ENCODE assay signal across 18 mouse cellular contexts in genomic region chr7:142665364-142665763, GRCm38 (mm10). TPM values are rescaled to one million over a fixed set of nuclear protein-coding genes. Genes with fewer than 3 reads are reported as not detected.
DNase-seq lines count a peak whose midpoint lies in the region; ATAC-seq and TF ChIP-seq lines count a peak whose summit lies in the region.
"Had no signal": no experiment of that assay in that cellular context is flagged by ENCODE, and none has a peak within 500 bp of the region (broad histone marks: within the 10 kb centered on the region; RNA-seq: fewer than 3 reads in every experiment).

No protein-coding gene starts in this region.

- 60% methylated on average over 5 of the region's 5 CpGs for WGBS in kidney, embryonic 15.5 days
- WGBS in heart, postnatal 0 days = 68% methylated on average over 5 of the region's 5 CpGs
- WGBS in limb, embryonic 14.5 days = 50% methylated on average over 5 of the region's 5 CpGs

- no peak for TF ChIP-seq EP300 in heart, postnatal 0 days (IDR thresholded peaks at IDR 0.05; ENCODE audit: low read depth)

- peaks cover 64% of the 10 kb centered on the region for H3K27me3 ChIP-seq in kidney, embryonic 15.5 days
- H3K27me3 ChIP-seq in heart, postnatal 0 days (ENCODE audit: control insufficient read depth, insufficient read depth, low read length) = peaks cover 56% of the 10 kb centered on the region
- H3K27me3 ChIP-seq in limb, embryonic 14.5 days (ENCODE audit: control insufficient read depth, insufficient read depth, low read length) = peaks cover 44% of the 10 kb centered on the region

- TF ChIP-seq CTCF in heart, postnatal 0 days (IDR thresholded peaks at IDR 0.05; ENCODE audit: low read depth) = no peak

- peaks cover 16% of the 10 kb centered on the region for H3K9me3 ChIP-seq in kidney, embryonic 15.5 days (replicated peaks)
- peaks cover 16% of the 10 kb centered on the region for H3K9me3 ChIP-seq in heart, postnatal 0 days (replicated peaks; ENCODE audit: control insufficient read depth, low read length)
- peaks cover 14% of the 10 kb centered on the region for H3K9me3 ChIP-seq in limb, embryonic 14.5 days (ENCODE audit: control insufficient read depth, low read length)

- DNase-seq in heart, adult 11 months = peak; percentile 87
- DNase-seq in heart, adult 18-20 months = no peak
- DNase-seq in kidney, postnatal 36 days = no peak
- DNase-seq in heart, postnatal 0 days (ENCODE audit: low spot score) = no peak
- no peak for DNase-seq in limb, embryonic 14.5 days (ENCODE audit: low spot score)
- DNase-seq in embryo, embryonic 10 days (ENCODE audit: low spot score) = no peak
- DNase-seq in urinary bladder, postnatal 4 days (ENCODE audit: low spot score in 2 of 2) = no peak
- DNase-seq: adrenal gland, postnatal 14 days; cerebellum, adult 8-10 months; gastrocnemius, postnatal 25 days; kidney, adult 9 months; lung, postnatal 14 days had no signal

- peaks cover 32% of the 10 kb centered on the region for H3K4me1 ChIP-seq in kidney, embryonic 15.5 days
- H3K4me1 ChIP-seq in heart, postnatal 0 days (ENCODE audit: control insufficient read depth, insufficient read depth) = no peaks in the 10 kb centered on the region
- H3K4me1 ChIP-seq in limb, embryonic 14.5 days (ENCODE audit: control insufficient read depth, insufficient read depth, low read length) = peaks cover 3% of the 10 kb centered on the region; the same call in 1 of the 2 replicates

- peaks cover 24% of the 10 kb centered on the region for H3K36me3 ChIP-seq in kidney, embryonic 15.5 days
- H3K36me3 ChIP-seq in heart, postnatal 0 days (replicated peaks; ENCODE audit: control insufficient read depth, insufficient read depth, low read length) = no peaks in the 10 kb centered on the region
- peaks cover 22% of the 10 kb centered on the region for H3K36me3 ChIP-seq in limb, embryonic 14.5 days (ENCODE audit: control insufficient read depth, insufficient read depth, low read length)
- H3K36me3 ChIP-seq: hindbrain, embryonic 13.5 days; liver, embryonic 15.5 days had no signal

- peak overlapping the region; percentile 14; the same call in 1 of the 2 replicates for H3K4me2 ChIP-seq in kidney, embryonic 15.5 days
- peak overlapping the region; percentile 63 for H3K4me2 ChIP-seq in heart, postnatal 0 days (ENCODE audit: low read depth, low read length)
- H3K4me2 ChIP-seq in limb, embryonic 14.5 days (replicated peaks; ENCODE audit: low read depth, low read length, severe bottlenecking) = peak overlapping the region; percentile 67
- H3K4me2 ChIP-seq: hindbrain, embryonic 13.5 days; liver, embryonic 15.5 days had no signal

- peak overlapping the region; percentile 45; the same call in 1 of the 2 replicates for H3K4me3 ChIP-seq in kidney, embryonic 15.5 days (replicated peaks)
- H3K4me3 ChIP-seq in heart, postnatal 0 days (ENCODE audit: low read depth, low read length) = peak overlapping the region; percentile 14; the same call in 1 of the 2 replicates
- H3K4me3 ChIP-seq in limb, embryonic 14.5 days (replicated peaks; ENCODE audit: low read length) = no peak overlapping the region
- H3K4me3 ChIP-seq: hindbrain, embryonic 13.5 days; liver, embryonic 15.5 days had no signal

- no peak for TF ChIP-seq POLR2A in limb, embryonic 14.5 days (IDR thresholded peaks at IDR 0.05; ENCODE audit: borderline replicate concordance, extremely low read depth, insufficient read depth, insufficient read length)

- no peak for ATAC-seq in kidney, embryonic 15.5 days (replicated peaks; ENCODE audit: low FRiP score)
- no peak for ATAC-seq in heart, postnatal 0 days (ENCODE audit: insufficient read depth, low read depth)
- ATAC-seq in limb, embryonic 14.5 days (ENCODE audit: low FRiP score, low read depth) = no peak

- no peak overlapping the region for H3K9ac ChIP-seq in kidney, embryonic 15.5 days
- no peak overlapping the region for H3K9ac ChIP-seq in heart, postnatal 0 days (replicated peaks; ENCODE audit: low read depth, low read length)
- H3K9ac ChIP-seq in limb, embryonic 14.5 days (ENCODE audit: low read depth, low read length, severe bottlenecking) = no peak overlapping the region
- H3K9ac ChIP-seq: hindbrain, embryonic 13.5 days; liver, embryonic 15.5 days had no signal

- no peak overlapping the region for H3K27ac ChIP-seq in kidney, embryonic 15.5 days
- H3K27ac ChIP-seq in heart, postnatal 0 days (ENCODE audit: low read depth) = no peak overlapping the region; the same call in 1 of the 2 replicates
- H3K27ac ChIP-seq in limb, embryonic 14.5 days (replicated peaks; ENCODE audit: low read depth, low read length) = no peak overlapping the region
- H3K27ac ChIP-seq: hindbrain, embryonic 13.5 days; liver, embryonic 15.5 days had no signal

RNA-seq across cellular contexts. Expression of gene Igf2, which starts 1.3 kb away (rescaled TPM):
- 10 to 100 TPM; 47.4 to 56.7 TPM for total RNA-seq in heart, adult 18-20 months (2021)
- 693 and 696 TPM in 2 replicates for polyA plus RNA-seq in kidney, embryonic 15.5 days (2015; fragmentation: Nextera tagmentation; extraction: Ambion mirVana)
- 1,317 and 1,642 TPM in 2 replicates for total RNA-seq in heart, postnatal 0 days (2014; rRNA removed; ENCODE audit: low replicate concordance)
- 950 and 1,040 TPM in 2 replicates for polyA plus RNA-seq in heart, postnatal 0 days (2015; fragmentation: Nextera tagmentation; extraction: Ambion mirVana)
- polyA plus RNA-seq in limb, embryonic 14.5 days (2012; rRNA removed) = 4,240 and 5,416 TPM in 2 replicates
- 1,472 and 1,504 TPM in 2 replicates for polyA plus RNA-seq in limb, embryonic 14.5 days (2014; fragmentation: Nextera tagmentation; extraction: Ambion mirVana)
- total RNA-seq: megakaryocyte-erythroid progenitor cell, adult 5-6 weeks had no signal

RNA-seq across cellular contexts. Expression of gene Gm49394, which starts 4.4 kb away (rescaled TPM):
- total RNA-seq in heart, adult 18-20 months (2021) = not detected
- polyA plus RNA-seq in kidney, embryonic 15.5 days (2015; fragmentation: Nextera tagmentation; extraction: Ambion mirVana) = not detected in 2 replicates
- total RNA-seq in heart, postnatal 0 days (2014; rRNA removed; ENCODE audit: low replicate concordance) = not detected in 2 replicates
- polyA plus RNA-seq in heart, postnatal 0 days (2015; fragmentation: Nextera tagmentation; extraction: Ambion mirVana) = not detected in 2 replicates
- 1.4 and 2.8 TPM in 2 replicates for polyA plus RNA-seq in limb, embryonic 14.5 days (2012; rRNA removed)
- 0.19 and 0.41 TPM in 2 replicates for polyA plus RNA-seq in limb, embryonic 14.5 days (2014; fragmentation: Nextera tagmentation; extraction: Ambion mirVana)
- total RNA-seq: adrenal gland, postnatal 14 days; megakaryocyte-erythroid progenitor cell, adult 5-6 weeks had no signal
- polyA plus RNA-seq: hindbrain, embryonic 13.5 days; liver, embryonic 15.5 days; neural tube, embryonic 14.5 days; thymus, postnatal 0 days had no signal

Comparison
In these comparisons a context has a peak if more than half of its experiments do, and no peak if none do; other contexts are left out.
1. H3K4me2 ChIP-seq: peak in every context shown above with its lines; median percentile 67 in limb, embryonic 14.5 days; 63 in heart, postnatal 0 days; 14 in kidney, embryonic 15.5 days.